Mouse (Mus musculus) liver, adult 2 months (tissue): Measurements from ENCODE around the gene 9130213A22Rik.

Source experiments
- CTCF ChIP-seq: fragments of 200-500 bp; IDR thresholded peaks from 2 replicates; pipeline ENCODE4 v1.5.1; 2011; ENCODE audit warnings: low read depth, low read length, control low read depth
- POLR2A ChIP-seq: fragments of 200-500 bp; IDR thresholded peaks from 2 replicates; pipeline ENCODE4 v1.6.1; 2011; ENCODE audit warnings: low read length, control low read depth; ENCODE audit not compliant: insufficient read depth; ENCODE audit errors: extremely low read depth

DNA sequence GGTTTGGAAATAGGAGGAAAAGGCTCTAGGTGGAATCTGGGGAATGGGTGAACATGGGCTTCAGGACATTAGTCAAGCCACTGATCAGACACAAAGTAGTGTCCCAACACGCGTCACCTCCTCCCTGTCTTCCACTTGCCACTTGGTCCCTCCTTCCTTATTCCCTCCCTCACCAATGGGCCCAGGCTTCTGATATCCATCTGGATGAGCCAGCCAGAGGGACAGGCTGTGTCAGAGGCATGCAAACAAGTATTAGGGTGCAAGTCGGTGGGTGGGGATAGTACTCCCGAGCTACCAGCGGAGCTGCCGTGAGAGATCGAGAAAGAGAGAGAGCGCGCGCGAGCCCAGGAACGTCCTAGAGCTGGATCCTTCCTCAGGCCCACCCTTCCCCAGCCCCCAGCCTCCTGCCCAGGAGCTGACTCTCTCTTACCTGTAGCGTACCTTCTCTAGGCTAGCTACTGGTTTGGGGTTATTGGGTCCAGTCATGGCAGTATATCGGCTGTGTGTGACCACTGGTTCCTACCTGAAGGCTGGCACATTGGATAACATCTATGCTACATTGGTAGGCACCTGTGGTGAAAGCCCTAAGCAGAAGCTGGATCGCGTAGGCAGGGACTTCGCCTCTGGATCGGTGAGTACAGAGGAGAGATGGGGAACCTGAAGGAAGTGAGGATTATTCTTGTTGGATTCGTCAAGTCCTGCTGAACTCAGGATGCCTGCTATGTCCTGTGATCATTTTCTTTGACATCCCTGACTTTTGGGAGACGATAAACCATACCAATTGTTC, 3.7 kb upstream of the 9130213A22Rik start:
- TF ChIP-seq CTCF (no peak), POLR2A (no peak)
